Mouse (Mus musculus) heart, postnatal 14 days (tissue): ENCODE results near the gene Bicral. TPM values are rescaled to one million over a fixed set of nuclear protein-coding genes. Genes with fewer than 3 reads are reported as not detected.

Source experiments
- DNase-seq, 2 experiments: peaks; one replicate each; pipeline ENCODE4 v3.0.0; 2021 to 2022
- intact Hi-C: fragments of 180-260 bp; cut with DNase I; formaldehyde crosslinking; loops from one replicate; pipeline ENCODE4 v1.15.1; 2025
- long read RNA-seq, 2 experiments: library from polyadenylated mRNA; stranded (forward); transcript quantifications; one replicate each; pipeline ENCODE4 v2.0.0; 2021
- total RNA-seq, 2 experiments: library from RNA; stranded (reverse); gene quantifications; 2 replicates each; pipeline ENCODE4 v1.2.3; 2021

Gene Bicral
- total RNA-seq: 10 to 100 TPM; 13.1 to 15.4 TPM
- long read RNA-seq, experiment 1, partial matches to known transcripts: 0 of 8 reads
- long read RNA-seq, experiment 1, other reads (novel, unspliced or antisense): 8 of 8 reads
- long read RNA-seq, experiment 2, partial matches to known transcripts: 0 of 11 reads
- long read RNA-seq, experiment 2, other reads (novel, unspliced or antisense): 11 of 11 reads

DNA sequence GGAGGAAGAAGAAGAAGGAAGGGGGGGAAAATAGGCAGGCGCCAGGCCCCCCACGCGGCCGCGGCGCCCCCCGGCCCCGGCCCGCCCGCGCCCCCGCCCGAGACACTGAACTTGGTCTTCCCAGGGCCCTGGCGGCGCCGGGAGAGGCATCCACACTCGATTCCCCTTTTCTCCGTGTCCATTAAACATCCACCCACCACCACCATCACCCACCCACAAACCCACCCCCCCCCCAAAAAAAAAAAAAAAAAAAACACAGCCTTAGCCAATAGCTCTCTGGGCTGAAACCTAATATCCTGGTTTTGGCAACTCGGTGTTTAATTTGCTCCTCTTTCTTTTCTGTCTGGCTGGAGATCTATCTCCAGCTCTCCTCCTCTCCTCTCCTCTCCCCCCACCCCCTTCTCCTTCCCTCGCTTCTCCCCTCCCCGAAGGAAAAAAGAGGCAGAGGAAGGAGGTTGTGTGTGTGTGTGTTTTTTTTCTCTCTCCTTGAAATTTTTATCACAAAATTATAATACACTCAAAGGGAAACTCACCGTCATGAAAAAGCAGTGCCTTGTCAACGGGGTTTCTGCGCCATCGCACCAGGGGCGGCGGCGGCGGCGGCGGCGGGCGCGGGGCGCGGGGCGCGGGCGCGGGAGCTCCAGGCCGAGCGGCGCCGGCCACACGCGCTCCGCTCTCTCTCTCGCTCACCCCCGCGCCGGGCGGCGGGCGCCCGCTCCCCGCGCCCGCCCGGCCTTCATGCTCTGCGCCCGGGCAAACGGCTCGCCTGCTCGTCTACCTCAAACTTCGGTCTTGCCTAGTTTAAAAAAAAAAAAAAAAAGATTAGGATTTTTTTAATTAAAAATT lies at the start of gene Bicral:
Bicral (minus strand) TSS at position 580 of the 846 bp plus-strand sequence.
- intact Hi-C loops: loop anchor here (1.0 to 5.0 kb wide), 2 partner anchors 32 to 76 kb away; partner anchors contain the start of genes Rpl7l1 and Tbcc
- DNase-seq: peak; percentile 82 to 83

DNA sequence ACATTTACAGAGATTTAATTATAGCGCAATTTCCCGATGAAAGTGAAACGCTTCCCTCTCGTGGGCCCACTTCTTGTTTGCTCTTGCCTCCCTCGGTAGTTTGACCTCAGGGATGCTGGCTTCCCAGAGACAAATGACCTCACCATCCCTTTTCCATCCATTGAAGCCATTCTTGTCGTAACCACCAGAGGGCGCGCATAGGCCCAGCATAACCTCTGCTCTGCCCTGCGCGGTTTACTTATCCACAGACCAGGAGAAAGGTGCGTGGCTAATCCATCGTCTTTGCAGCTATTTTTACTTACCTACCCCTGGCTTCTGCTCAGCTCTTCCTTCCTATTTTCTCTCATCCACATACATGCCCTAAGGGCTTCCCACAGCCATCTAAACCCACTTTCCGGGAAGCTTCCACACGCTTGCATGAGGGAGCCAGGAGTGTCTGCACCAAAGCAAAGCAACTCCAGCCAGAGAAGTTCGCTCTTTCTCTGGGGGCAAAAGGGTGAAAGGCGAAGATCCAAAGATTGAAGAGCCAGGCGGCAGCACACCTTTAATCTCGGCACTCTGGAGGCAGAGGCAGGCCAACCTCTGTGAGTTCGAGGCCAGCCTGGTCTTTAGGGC lies 45.7 kb upstream of the Bicral start:
- intact Hi-C loops: loop anchor here (5.0 kb wide), 1 partner anchor 128 kb away; no protein-coding TSS in a partner anchor
- peak; percentile 78 to 86 for DNase-seq

DNA sequence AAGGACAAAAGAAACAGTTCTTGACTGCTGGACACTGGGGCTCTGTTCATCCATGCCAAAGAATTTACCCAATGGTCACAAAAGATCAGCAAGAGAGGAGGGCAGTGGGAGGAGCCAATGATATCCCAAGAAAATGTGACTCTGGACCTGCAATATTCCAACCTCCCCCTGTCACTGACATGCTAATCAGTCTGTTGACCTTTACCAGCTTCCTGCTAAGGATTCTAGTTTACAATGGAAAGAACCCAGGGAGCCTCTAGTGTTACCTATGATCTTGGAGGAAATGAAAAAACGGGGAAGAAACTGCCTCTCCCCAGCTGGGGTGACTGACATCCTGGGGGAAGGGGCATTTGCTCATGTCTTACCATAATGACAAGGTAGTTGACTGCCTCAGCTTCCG lies 42.7 kb upstream of the Bicral start:
- intact Hi-C loops: loop anchor here (5.0 kb wide), 1 partner anchor 131 kb away; no protein-coding TSS in a partner anchor
- DNase-seq: no peak

DNA sequence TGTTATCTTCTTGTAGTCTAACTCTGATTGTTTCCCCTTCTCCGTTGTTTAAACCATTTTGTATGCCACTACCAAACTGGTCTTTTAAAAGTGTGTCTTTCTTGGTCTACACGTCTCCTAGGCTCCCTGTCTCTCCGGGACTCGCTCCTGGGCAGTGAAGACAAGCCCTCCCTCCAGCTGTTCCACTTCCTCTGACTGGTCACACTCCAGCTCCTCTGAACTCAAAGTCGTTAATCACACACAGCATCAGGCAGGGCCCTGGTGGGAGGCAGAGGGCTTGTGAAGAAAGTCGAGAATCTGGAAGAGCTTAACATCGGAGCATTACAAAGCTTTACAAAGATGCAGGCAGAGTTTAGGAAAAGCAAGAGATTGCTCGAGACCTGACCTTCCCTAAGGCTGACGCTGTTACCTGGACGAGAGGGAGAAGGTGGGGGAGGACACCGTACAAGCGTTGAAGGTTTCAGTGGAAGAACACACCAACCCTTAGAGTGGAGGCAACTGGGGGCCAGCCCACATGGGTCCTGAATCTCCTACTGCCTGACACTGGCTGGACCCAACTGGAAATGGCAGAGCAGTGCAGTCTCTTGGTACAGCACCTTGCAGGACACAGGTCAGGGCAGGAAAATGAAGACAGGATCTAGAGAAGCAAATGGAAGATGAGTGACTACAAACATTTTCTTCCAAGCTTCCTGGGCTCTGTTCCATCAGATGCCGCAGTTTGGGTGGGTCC lies 39.1 kb upstream of the Bicral start:
- intact Hi-C loops: no loop called here
- DNase-seq: no peak

DNA sequence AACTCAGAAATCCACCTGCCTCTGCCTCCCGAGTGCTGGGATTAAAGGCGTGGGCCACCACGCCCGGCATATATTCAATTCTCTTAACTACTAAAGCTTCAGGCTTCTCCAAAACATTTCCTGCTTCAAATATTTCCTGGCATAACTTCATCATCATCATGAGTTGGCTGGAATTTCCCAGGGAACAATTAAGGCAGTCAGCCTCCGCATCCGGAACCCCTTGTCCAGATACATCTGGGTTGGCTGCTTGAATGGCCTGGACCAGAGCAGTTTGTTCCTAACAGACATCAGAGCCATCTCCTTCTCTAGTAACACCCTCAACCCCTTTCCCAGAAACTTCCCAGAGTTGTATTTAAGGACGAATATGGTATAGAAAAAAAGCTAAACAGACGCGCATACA lies 37.1 kb upstream of the Bicral start:
- no peak for DNase-seq
- intact Hi-C loops: no loop called here

DNA sequence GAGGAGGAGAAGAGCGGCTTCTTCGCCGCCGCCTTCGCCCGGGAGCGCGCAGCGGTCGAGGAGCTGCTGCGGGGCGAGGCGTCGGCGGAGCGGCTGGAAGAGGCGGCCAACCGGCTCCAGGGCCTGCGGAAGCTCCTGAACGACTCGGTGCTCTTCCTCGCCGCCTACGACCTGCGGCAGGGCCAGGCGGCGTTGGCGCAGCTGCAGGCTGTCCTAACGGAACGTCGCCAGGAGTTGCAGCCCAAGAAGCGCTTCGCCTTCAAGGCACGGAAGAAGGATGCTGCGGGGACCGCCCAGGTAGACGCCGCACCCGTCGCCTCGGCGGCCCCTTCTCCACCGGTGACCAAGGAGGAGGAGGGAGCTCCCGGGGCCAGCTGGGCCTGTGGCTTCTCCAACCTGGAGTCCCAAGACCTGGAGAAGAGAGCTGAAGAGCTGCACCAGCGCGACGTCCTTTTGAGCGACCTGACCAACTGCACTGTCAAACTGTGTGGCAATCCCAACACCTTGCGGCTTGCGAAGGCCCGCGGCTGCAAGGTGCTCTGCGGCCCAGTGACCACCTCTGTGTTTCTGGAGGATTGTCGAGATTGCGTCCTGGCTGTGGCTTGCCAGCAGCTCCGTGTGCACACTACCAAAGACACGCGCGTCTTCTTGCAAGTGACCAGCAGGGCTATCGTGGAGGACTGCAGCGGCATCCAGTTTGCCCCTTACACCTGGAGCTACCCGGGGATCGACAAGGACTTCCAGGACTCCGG lies 32.7 kb upstream of the Bicral start:
- intact Hi-C loops: loop anchor here (1.0 kb wide), 1 partner anchor 34 kb away; no protein-coding TSS in a partner anchor

DNA sequence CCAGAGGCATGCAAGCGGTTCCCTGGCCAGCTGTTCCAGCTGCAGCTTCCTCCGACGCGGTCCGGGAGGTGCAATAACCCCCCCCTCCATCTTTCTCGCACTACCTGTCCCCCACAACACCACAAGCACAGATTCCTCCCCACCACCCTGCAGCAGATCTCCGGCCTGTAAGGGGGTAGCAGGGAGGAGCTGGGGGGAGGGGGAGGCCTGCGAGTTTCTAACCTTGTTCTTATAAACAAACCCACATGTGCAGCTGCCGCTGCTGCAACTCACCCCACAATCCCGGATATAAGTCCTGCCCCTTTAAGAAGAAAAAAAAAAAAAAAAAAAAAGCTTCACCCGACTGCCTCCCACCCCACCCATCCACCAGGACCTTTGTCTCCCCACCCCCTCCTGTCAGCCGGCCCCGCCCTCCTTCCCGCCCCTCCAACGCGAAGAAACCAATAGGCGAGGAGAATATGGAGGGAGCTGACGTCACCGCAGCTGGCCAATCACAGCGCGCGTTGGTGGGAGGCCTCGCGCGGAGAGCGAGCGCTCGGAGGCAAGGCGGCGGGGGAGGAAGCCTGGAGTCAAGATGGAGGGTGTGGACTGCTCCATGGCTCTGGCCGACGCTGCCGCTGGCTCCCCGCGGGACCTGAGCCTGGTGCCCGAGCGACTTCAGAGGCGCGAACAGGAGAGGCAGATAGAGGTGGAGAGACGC lies 32.0 kb upstream of the Bicral start, which contains the start of gene Tbcc:
Tbcc (plus strand) TSS at position 569 of the 700 bp plus-strand sequence.
- intact Hi-C loops: loop anchor here (1.0 kb wide), 1 partner anchor 33 kb away; no protein-coding TSS in a partner anchor

More for the DNA sequence above, 32.7 kb upstream of the Bicral start:
- DNase-seq: peak in 1 of 2 experiments; percentile 49

DNA sequence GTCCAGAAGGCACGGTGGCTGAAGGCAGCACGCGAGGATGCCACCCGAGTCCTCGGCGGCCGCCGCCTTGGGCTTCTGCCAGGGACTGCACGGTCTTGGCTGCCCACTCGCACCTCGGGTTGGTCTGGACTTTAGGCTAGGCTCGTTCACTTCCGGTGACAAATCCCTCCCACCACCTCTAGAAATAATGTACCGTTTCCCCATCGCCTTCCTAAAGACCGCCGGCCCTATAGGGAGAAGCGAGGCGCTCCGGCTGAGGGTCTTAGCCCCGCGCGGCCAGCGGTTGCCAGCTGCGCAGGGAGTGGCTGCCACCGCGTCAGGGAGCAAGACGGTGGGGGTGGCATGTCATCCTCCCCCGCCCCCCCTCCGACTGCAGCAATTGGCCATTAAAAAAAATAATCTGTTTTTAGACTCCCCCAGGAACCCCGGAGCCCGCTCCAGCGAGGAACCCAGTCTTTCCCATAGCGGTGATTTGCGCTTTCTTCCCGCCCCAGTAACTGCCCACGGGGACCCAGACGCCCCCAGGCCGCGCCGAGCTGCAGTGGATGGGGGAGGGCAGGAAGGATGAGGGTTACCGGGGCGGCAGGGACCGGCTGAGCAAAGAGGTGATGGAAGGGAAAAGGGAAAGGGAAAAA lies 31.3 kb upstream of the Bicral start:
- DNase-seq: peak; percentile 84 to 85

More for the DNA sequence above, 32.0 kb upstream of the Bicral start, which contains the start of gene Tbcc:
- peak; percentile 97 for DNase-seq

DNA sequence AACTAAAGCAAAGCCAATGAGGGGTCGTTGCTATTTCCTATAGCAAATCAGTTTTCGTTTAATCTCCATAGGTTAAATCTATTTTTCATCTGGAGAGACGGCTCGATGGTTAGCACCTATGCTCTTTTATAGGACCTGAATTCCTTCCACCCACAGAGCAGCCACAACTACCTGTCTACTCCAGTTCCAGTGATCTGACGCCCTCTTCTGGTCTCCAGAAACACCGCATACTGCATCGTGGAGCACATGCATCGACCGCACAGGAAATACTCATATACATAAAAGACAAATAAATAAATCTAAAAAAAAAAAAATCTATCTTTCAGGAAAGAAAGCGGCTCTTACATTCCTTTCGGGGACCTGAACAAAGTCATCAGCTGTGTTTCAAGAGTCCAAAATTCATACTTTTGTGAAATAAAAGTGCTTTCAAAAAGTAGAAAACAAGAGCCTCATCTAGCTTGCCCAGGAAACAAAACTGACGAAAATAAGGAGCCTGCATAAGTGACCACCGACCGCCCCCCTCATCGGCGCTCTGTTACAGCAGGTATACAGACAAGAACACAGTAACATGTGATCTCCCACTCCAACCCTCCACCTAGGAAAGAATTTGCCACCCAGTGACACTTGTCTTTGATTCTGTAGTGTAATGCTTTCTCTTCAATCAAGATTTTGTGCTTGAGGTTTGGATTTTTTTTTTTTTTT lies 30.4 kb upstream of the Bicral start:
- intact Hi-C loops: loop anchor here (1.0 kb wide), 1 partner anchor 105 kb away; no protein-coding TSS in a partner anchor
- peak; percentile 43 to 52 for DNase-seq

More for the DNA sequence above, 31.3 kb upstream of the Bicral start:
- intact Hi-C loops: loop anchor here (1.0 kb wide), 1 partner anchor 32 kb away; no protein-coding TSS in a partner anchor

DNA sequence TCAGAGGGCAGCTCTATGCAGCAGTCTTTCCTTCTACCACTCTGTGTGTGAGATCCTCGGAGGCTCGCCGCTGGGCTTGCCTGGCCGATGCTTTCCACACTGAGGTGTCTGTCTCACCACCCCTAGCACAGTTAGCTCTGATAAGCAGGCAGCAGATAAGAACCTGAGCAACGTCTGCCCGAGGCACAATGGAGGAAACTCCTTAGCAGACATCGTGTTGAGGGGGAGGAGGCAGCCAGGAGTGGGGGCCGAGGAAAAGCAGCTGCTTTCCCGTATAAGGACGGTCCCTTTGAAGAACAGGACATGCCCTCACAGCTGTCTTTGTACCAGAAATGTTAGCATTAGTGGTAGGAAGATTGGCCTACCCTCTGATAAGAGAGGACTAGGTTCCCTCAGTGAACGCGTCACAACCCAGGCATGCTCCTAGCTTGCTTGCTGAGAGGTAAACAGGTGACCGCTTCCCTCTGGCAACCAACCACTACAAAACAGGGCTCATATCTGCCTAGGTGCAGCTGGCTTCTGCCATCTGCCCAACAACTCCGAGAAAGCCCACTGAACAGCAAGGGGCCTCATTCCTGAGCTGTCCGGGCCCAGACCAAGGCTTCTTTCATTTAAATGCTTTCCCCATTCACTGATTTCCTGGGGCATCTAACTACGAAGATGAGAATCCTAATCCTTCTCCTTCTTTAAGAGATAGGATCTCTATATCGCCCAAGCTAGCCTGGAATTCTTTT lies 27.8 kb upstream of the Bicral start:
- no peak for DNase-seq
- intact Hi-C loops: no loop called here

DNA sequence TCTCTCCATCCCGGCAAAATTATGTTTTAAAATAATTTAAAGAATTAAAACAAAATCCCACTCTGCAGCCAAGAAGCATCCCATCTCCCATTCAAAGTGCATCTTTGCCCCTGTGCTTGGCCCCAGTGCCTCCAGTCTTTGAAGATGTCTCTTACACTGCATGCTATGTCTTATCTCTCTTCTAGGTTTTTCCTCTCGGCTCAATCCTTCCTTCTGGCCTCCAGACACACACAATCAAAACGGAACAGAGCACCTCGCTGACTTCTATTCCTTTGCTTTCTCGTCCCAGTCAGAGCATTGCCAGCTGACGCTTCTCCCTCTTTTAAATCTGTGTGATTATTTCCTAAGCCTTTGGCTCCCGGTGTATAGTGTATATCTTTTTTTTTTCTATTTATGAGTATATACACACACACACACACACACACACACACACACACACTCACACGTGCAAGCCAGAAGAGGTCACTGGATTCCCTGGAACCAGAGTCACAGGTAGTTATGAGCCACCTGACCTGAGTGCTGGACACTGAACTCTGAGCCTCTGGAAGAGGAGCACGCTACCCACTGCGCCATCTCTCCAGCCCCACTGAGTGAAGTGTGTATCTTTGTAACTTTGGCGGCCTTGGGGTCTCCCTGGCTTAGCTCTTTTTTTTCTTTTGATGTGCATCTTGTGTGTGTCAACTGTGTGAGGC lies 27.1 kb upstream of the Bicral start:
- intact Hi-C loops: no loop called here

DNA sequence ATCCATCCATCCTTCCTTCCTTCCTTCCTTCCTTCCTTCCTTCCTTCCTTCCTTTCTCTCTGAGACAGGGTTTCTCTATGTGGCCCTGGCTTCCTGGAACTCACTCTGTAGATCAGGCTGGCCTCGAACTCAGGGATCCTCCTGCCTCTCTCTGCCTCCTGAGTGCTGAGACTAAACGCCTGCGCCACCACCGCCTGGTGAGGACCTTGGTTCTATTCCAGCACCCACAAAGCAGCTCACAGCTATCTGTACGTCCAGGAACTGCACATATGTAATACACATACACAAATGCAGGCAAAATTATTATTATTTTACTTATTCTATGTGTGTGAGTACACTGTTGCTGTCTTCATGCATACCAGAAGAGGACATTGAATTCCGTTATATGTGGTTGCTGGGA lies 26.5 kb upstream of the Bicral start:
- intact Hi-C loops: no loop called here
- no peak for DNase-seq

More for the DNA sequence above, 27.1 kb upstream of the Bicral start:
- DNase-seq: no peak

DNA sequence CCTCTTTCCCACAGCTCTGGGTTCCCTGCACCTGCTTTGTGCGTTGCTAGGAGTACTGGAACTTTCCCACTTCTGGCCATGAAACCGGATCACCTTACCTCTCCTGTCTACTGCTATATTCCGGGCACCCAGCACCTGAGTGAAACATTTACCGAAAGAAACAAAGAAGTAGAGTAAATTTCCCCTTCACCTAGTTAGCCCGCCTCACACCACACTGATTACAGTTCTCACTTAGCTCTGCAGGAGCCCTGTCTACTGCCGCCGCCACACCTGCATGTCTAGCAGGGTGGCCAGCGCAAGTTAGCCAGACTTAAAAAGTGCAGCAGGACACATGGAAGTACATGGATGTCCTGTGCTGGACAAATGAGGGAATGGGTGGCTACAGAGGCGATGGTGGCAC lies 24.8 kb upstream of the Bicral start:
- no peak for DNase-seq
- intact Hi-C loops: no loop called here

DNA sequence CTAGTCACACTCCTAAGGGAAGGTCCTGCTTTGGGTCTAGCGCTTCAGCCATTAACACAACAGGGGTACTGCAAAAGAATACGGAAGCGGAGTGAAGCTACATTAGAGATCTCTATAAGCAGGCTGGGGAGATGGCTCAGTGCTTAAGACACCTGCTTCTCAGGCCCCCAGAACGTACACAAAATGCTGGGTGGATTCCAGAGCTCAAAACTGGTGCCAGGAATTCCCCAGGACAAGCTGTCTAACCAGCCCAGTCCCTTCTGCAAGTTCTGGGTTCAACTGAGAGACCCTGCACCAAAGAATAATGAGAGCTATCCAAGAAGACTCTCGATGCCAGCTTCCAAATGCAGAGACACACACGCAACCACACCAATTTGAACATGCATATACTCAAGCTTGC lies 23.4 kb upstream of the Bicral start:
- no peak for DNase-seq
- intact Hi-C loops: no loop called here

DNA sequence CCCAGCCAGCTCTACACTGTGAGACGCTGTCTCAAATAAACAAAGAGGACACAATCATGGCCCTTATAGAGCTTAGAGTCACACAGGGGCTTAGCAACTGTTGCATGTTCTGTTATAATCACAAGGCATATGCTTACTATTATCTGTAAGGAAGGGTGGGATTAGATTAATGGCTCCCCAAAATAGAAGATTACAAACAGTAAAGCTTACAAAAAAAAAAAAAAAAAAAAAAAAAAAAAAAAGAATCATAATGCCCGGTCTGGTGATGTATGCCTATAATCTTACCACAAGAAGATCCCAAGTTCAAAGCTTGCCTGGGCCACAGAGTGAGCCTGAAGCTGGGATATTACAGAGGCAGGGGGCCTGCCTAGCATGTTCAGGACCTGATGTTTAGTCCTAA lies 22.0 kb upstream of the Bicral start:
- intact Hi-C loops: no loop called here
- no peak for DNase-seq

DNA sequence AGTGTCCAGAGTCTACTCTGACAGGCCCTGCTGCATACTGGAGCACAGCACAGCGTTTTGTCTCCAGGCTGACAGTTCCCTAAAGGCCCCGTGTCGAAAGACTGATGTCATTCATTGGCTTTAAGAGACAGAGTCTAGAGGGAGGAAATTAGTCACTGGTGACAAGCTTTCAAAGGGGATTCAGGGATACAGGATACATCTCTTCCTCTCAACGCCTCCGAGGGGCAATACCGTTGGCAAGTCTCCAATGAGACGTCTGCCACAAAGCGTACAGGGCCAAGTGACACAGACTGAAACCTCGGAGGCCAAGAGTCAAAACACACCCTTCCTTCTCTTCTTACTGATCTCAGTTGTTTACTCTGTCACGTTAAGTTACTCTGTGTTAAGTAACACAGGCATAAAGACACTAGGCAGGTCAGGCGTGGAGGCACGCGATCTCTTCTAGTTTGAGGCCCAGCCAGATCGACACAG lies 21.6 kb upstream of the Bicral start:
- DNase-seq: peak; percentile 72 to 75
- intact Hi-C loops: no loop called here
